18 mouse cellular contexts compared by ENCODE assay signal in the genomic region with DNA sequence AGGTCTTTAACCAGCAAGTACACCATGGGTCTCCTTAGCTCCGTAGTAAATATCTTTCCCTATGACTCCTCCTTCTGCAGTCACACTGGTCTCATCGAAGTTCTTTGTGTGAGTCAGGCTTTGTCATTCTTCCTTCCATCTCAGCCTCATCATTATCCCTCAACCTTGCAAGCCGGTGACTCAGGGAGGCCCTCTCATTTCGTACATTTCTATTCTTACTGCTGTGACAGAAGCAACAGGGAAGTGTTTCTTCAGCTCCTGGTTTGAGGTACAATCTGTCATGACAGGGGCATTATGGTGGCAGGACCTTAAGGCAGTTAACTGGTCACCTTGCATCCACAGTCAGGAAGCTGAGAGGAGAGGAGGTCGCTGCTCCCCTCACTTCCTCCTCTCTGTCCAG. TPM values are rescaled to one million over a fixed set of nuclear protein-coding genes. Genes with fewer than 3 reads are reported as not detected.
DNase-seq lines count a peak whose midpoint lies in the region; TF ChIP-seq lines count a peak whose summit lies in the region.
"Had no signal": no experiment of that assay in that cellular context is flagged by ENCODE, and none has a peak within 500 bp of the region (broad histone marks: within the 10 kb centered on the region; RNA-seq: fewer than 3 reads in every experiment).

No protein-coding gene starts in this region.

- H3K79me2 ChIP-seq in heart, adult 2 months (replicated peaks; ENCODE audit: control insufficient read depth, insufficient read depth, low read length) = no peaks in the 10 kb centered on the region

- TF ChIP-seq CTCF in cortical plate, adult 2 months (IDR thresholded peaks at IDR 0.05; ENCODE audit: extremely low read depth, insufficient read depth, low read length) = no peak
- TF ChIP-seq CTCF in heart, adult 2 months (IDR thresholded peaks at IDR 0.05) = no peak

- intact Hi-C loops in heart, adult 2 months (cut with DNase I) = no loop called here

- no peaks in the 10 kb centered on the region for H3K27me3 ChIP-seq in heart, adult 2 months (ENCODE audit: control insufficient read depth, insufficient read depth, low read length)
- H3K27me3 ChIP-seq: embryonic facial prominence, embryonic 15.5 days had no signal

- H3K4me1 ChIP-seq in cortical plate, adult 2 months (ENCODE audit: control insufficient read depth, insufficient read depth, low read length) = peaks cover 16% of the 10 kb centered on the region
- no peaks in the 10 kb centered on the region for H3K4me1 ChIP-seq in heart, adult 2 months (ENCODE audit: control insufficient read depth, insufficient read depth, low read length)
- H3K4me1 ChIP-seq: embryonic facial prominence, embryonic 15.5 days; liver, embryonic 13.5 days had no signal

- peak; percentile 73 to 87 for DNase-seq in adrenal gland, adult (ENCODE audit: inconsistent age in 2 of 2, low spot score in 1 of 2)
- DNase-seq in adrenal gland, adult 18-20 months (ENCODE audit: low spot score in 2 of 2) = no peak
- peak; percentile 44 for DNase-seq in right cerebral cortex, adult 18-20 months
- DNase-seq in right cerebral cortex, postnatal 14 days = no peak
- no peak for DNase-seq in spleen, adult 12 weeks (ENCODE audit: low spot score)
- DNase-seq in heart, adult 2 months = no peak
- DNase-seq: cerebellum, adult 9-10 months; forebrain, postnatal 0 days; gastrocnemius, postnatal 14 days; layer of hippocampus, postnatal 36 days; liver, embryonic 13.5 days; lung, adult 2 months; lung, postnatal 14 days; midbrain, embryonic 14.5 days; thymus, postnatal 25 days had no signal

- H3K4me3 ChIP-seq in cortical plate, adult 2 months (ENCODE audit: insufficient read depth, low read length) = no peak overlapping the region
- no peak overlapping the region for H3K4me3 ChIP-seq in heart, adult 2 months
- H3K4me3 ChIP-seq: embryonic facial prominence, embryonic 15.5 days; hindbrain, embryonic 13.5 days; liver, embryonic 13.5 days had no signal

- no peak for TF ChIP-seq POLR2A in cortical plate, adult 2 months (IDR thresholded peaks at IDR 0.05; ENCODE audit: extremely low read depth, insufficient read depth, low read length)
- TF ChIP-seq POLR2A in heart, adult 2 months (IDR thresholded peaks at IDR 0.05; ENCODE audit: insufficient read depth, low read depth, low read length) = no peak

- TF ChIP-seq EP300 in heart, adult 2 months (IDR thresholded peaks at IDR 0.05; ENCODE audit: insufficient read depth, low read depth, low read length) = no peak

- 84% methylated on average over 5 of the region's 5 CpGs for WGBS in heart, adult 2 months

- H3K27ac ChIP-seq in cortical plate, adult 2 months (ENCODE audit: insufficient read depth, low read length) = peak overlapping the region; percentile 55
- H3K27ac ChIP-seq in heart, adult 2 months = no peak overlapping the region
- H3K27ac ChIP-seq: embryonic facial prominence, embryonic 15.5 days; hindbrain, embryonic 13.5 days; liver, embryonic 13.5 days had no signal

- no peaks in the 10 kb centered on the region for H3K36me3 ChIP-seq in heart, adult 2 months (ENCODE audit: control insufficient read depth, insufficient read depth, low read length)
- H3K36me3 ChIP-seq: embryonic facial prominence, embryonic 15.5 days; hindbrain, embryonic 13.5 days; liver, embryonic 13.5 days had no signal

- H3K9ac ChIP-seq in heart, adult 2 months (ENCODE audit: low read depth, low read length) = no peak overlapping the region
- H3K9ac ChIP-seq: embryonic facial prominence, embryonic 15.5 days; forebrain, postnatal 0 days; hindbrain, embryonic 13.5 days; liver, embryonic 13.5 days had no signal

RNA-seq across cellular contexts. Expression of a gene that starts 15.8 kb away (rescaled TPM):
- total RNA-seq in adrenal gland, adult 18-20 months (2021) = 100 to 1,000 TPM; 183 to 185 TPM
- 1,599 and 1,684 TPM in 2 replicates for polyA plus RNA-seq in cortical plate, adult 2 months (2012; rRNA removed)
- total RNA-seq in heart, adult 2 months (2021) = 100 to 1,000 TPM in 1 of 2 experiments, 10 to 100 TPM in 1; 75.4 to 106 TPM
- polyA plus RNA-seq in heart, adult 2 months (2012; rRNA removed) = 82.2 and 114 TPM in 2 replicates

Comparison
In these comparisons a context has a peak if more than half of its experiments do, and no peak if none do; other contexts are left out.
1. DNase-seq: peak in adrenal gland, adult (2 of 2) and right cerebral cortex, adult 18-20 months (single experiment); none in adrenal gland, adult 18-20 months (0 of 2), right cerebral cortex, postnatal 14 days (single experiment), spleen, adult 12 weeks (single experiment) and heart, adult 2 months (0 of 2).